Mouse (Mus musculus) bone marrow, adult 2 months (tissue): ENCODE data around the gene Mab21l3.

Source experiments
- CTCF ChIP-seq: fragments of 200-500 bp; IDR thresholded peaks from 2 replicates; pipeline ENCODE4 v1.5.1; 2011; ENCODE audit warnings: low read length, control low read depth; ENCODE audit not compliant: control insufficient read depth, insufficient read depth
- POLR2A ChIP-seq: fragments of 200-500 bp; IDR thresholded peaks from 2 replicates; pipeline ENCODE4 v1.6.1; 2011; ENCODE audit warnings: low read depth, mild to moderate bottlenecking, control low read depth, low read length, borderline replicate concordance; ENCODE audit not compliant: control insufficient read depth

- no peak for TF ChIP-seq CTCF
- no peak for TF ChIP-seq POLR2A
Observed at GRCm38 (mm10) chr3:101816006-101816405, 32.8 kb downstream of the Mab21l3 start.
